33 mouse cellular contexts compared by ENCODE assay signal in genomic region chr1:156569615-156570014, GRCm38 (mm10). TPM values are rescaled to one million over a fixed set of nuclear protein-coding genes. Genes with fewer than 3 reads are reported as not detected.
DNase-seq lines count a peak whose midpoint lies in the region; ATAC-seq and TF ChIP-seq lines count a peak whose summit lies in the region.
"Had no signal": no experiment of that assay in that cellular context is flagged by ENCODE, and none has a peak within 500 bp of the region (broad histone marks: within the 10 kb centered on the region; RNA-seq: fewer than 3 reads in every experiment).

No protein-coding gene starts in this region.

- no peak overlapping the region for H3K4me3 ChIP-seq in lung, postnatal 0 days (ENCODE audit: low read depth, low read length)
- H3K4me3 ChIP-seq: embryonic facial prominence, embryonic 13.5 days; forebrain, embryonic 10.5 days; forebrain, embryonic 15.5 days; gastrocnemius, adult 2 months; heart, adult 2 months; heart, embryonic 13.5 days; liver, embryonic 12.5 days; megakaryocyte, embryonic 14.5 days; midbrain, embryonic 12.5 days; myocyte; neural tube, embryonic 13.5 days; stomach, embryonic 15.5 days had no signal

- H3K9me3 ChIP-seq in lung, postnatal 0 days (ENCODE audit: low read length): no peaks in the 10 kb centered on the region
- H3K9me3 ChIP-seq: embryonic facial prominence, embryonic 13.5 days; forebrain, embryonic 10.5 days; forebrain, embryonic 15.5 days; heart, embryonic 13.5 days; liver, embryonic 12.5 days; megakaryocyte, embryonic 14.5 days; midbrain, embryonic 12.5 days; neural tube, embryonic 13.5 days; stomach, embryonic 15.5 days had no signal

- no peak for DNase-seq in lung, postnatal 0 days (ENCODE audit: low spot score)
- DNase-seq in lung, postnatal 10 days: no peak
- peak; percentile 28 for DNase-seq in R1 (ENCODE audit: low read depth, low spot score)
- peak; percentile 31 for DNase-seq in thymus, postnatal 4 days
- no peak for DNase-seq in spleen, postnatal 14 days (ENCODE audit: low spot score in 2 of 2)
- DNase-seq in heart, postnatal 4 days: no peak
- DNase-seq: adrenal gland, postnatal 14 days; cerebellum, adult 11 months; cerebellum, adult 9-10 months; cerebellum, postnatal 36 days; gastrocnemius, adult 2 months; gastrocnemius, postnatal 36 days; heart, adult 2 months; heart, postnatal 10 days; kidney, adult 8-10 months; kidney, postnatal 4 days; left cerebral cortex, postnatal 4 days; liver, postnatal 0 days; lung, postnatal 14 days had no signal

- H3K36me3 ChIP-seq in lung, postnatal 0 days (ENCODE audit: insufficient read depth, low read length): no peaks in the 10 kb centered on the region
- H3K36me3 ChIP-seq: embryonic facial prominence, embryonic 13.5 days; forebrain, embryonic 15.5 days; midbrain, embryonic 12.5 days; neural tube, embryonic 13.5 days; stomach, embryonic 15.5 days had no signal

- H3K4me1 ChIP-seq in lung, postnatal 0 days (ENCODE audit: insufficient read depth, low read depth, low read length): no peaks in the 10 kb centered on the region
- H3K4me1 ChIP-seq: forebrain, embryonic 10.5 days; midbrain, embryonic 12.5 days; neural tube, embryonic 13.5 days; stomach, embryonic 15.5 days had no signal

- TF ChIP-seq CTCF in lung, postnatal 0 days (IDR thresholded peaks at IDR 0.05): no peak

- peak; percentile 21; the same call in 1 of the 2 replicates for ATAC-seq in lung, postnatal 0 days
- ATAC-seq in megakaryocyte, adult 5-6 weeks (ENCODE audit: poor library complexity, severe bottlenecking): 0 out of 2 replicates have a peak, but pooled peaks have one; percentile 30
- ATAC-seq: forebrain, embryonic 15.5 days; hindbrain, embryonic 16.5 days; intestine, embryonic 16.5 days; liver, embryonic 12.5 days; liver, postnatal 0 days had no signal

- WGBS in lung, postnatal 0 days: 70% methylated on average over 4 of the region's 4 CpGs

- no peak overlapping the region for H3K4me2 ChIP-seq in lung, postnatal 0 days (replicated peaks; ENCODE audit: low read depth, low read length)
- H3K4me2 ChIP-seq: embryonic facial prominence, embryonic 13.5 days; forebrain, embryonic 15.5 days; heart, embryonic 13.5 days; liver, embryonic 12.5 days; midbrain, embryonic 12.5 days; neural tube, embryonic 13.5 days; stomach, embryonic 15.5 days had no signal

- no peak overlapping the region for H3K9ac ChIP-seq in lung, postnatal 0 days (replicated peaks; ENCODE audit: low read depth)
- H3K9ac ChIP-seq: embryonic facial prominence, embryonic 13.5 days; forebrain, embryonic 15.5 days; heart, embryonic 13.5 days; liver, embryonic 12.5 days; liver, postnatal 0 days; midbrain, embryonic 12.5 days; neural tube, embryonic 13.5 days; stomach, embryonic 15.5 days had no signal

- H3K27ac ChIP-seq in lung, postnatal 0 days (ENCODE audit: low read length): no peak overlapping the region
- H3K27ac ChIP-seq: embryonic facial prominence, embryonic 13.5 days; forebrain, embryonic 10.5 days; forebrain, embryonic 15.5 days; gastrocnemius, adult 2 months; heart, adult 2 months; heart, embryonic 13.5 days; kidney, postnatal 0 days; liver, embryonic 12.5 days; midbrain, embryonic 12.5 days; neural tube, embryonic 13.5 days; stomach, embryonic 15.5 days had no signal

- no peak for TF ChIP-seq EP300 in lung, postnatal 0 days (IDR thresholded peaks at IDR 0.05)

- H3K27me3 ChIP-seq in lung, postnatal 0 days (replicated peaks; ENCODE audit: insufficient read depth, low read length): no peaks in the 10 kb centered on the region
- H3K27me3 ChIP-seq: embryonic facial prominence, embryonic 13.5 days; forebrain, embryonic 15.5 days; heart, embryonic 13.5 days; liver, embryonic 12.5 days; megakaryocyte, embryonic 14.5 days; midbrain, embryonic 12.5 days; neural tube, embryonic 13.5 days; stomach, embryonic 15.5 days had no signal

RNA-seq across cellular contexts. Expression of gene Abl2, which starts 11.0 kb away (rescaled TPM):
- 2.3 and 3.0 TPM in 2 replicates for polyA plus RNA-seq in lung, postnatal 0 days (2015; fragmentation: Nextera tagmentation; extraction: Ambion mirVana)
- 3.5 and 4.2 TPM in 2 replicates for total RNA-seq in megakaryocyte, adult 5-6 weeks (2015)
- 8.0 and 8.1 TPM in 2 replicates for total RNA-seq in megakaryocyte, adult 5-6 weeks (2017)
- 10 to 100 TPM; 24.0 to 26.1 TPM for total RNA-seq in heart, postnatal 4 days (2021)

RNA-seq across cellular contexts. Expression of gene Gm10031, which starts 45.8 kb away (rescaled TPM):
- polyA plus RNA-seq in lung, postnatal 0 days (2015; fragmentation: Nextera tagmentation; extraction: Ambion mirVana): 0.26 and 0.40 TPM in 2 replicates
- 3.8 and 7.0 TPM in 2 replicates for total RNA-seq in megakaryocyte, adult 5-6 weeks (2015)
- total RNA-seq in megakaryocyte, adult 5-6 weeks (2017): 12.0 and 19.4 TPM in 2 replicates
- total RNA-seq in heart, postnatal 4 days (2021): 10 to 100 TPM; 43.1 to 47.8 TPM

Comparison
In these comparisons a context has a peak if more than half of its experiments do, and no peak if none do; other contexts are left out.
1. DNase-seq: peak in R1 (single experiment) and thymus, postnatal 4 days (single experiment); none in lung, postnatal 0 days (single experiment), lung, postnatal 10 days (single experiment), spleen, postnatal 14 days (0 of 2) and heart, postnatal 4 days (single experiment).